Mouse (Mus musculus): ENCODE results near the gene 0610030E20Rik.

0610030E20Rik gene

DNA sequence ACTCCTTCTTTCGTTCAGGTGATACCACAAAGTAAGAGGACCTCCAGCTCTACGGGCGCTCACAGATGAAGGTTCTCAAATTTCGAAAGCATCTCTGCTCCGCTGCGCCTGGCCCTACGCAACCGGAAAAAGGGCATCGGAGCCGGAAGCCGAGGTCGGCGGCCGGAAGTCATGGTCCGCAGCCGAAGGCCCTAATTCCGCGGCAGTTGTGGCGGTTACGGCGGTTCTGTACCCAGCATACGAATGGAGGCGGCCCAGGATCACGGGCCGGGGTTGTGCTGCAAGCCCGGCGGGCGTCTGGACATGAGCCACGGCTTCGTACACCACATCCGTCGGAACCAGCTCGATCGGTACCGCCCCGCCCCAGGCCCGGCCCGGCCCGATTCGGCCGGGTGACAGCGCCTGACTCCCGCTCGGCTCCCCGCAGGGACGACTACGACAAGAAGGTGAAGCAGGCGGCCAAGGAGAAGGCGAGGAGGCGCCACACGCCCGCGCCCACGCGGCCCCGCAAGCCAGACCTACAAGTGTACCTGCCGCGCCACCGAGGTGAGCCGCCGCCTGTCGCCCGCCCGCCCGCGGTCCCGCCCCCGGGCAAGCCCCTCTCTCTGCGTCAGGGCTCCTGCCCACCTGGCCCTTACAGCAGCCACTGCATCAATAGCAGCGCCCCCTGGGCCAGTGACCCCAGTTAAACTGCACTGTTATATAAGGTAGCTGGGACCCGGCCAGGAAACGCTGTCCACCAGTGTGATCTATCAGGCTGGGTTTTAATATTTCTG, at the start of gene 0610030E20Rik:
Gene 0610030E20Rik (plus strand): TSS at position 152 of the 776 bp plus-strand sequence.
- DNase-seq (ENCODE audit: low read depth): no peak

GRCm38 (mm10) chr6:72297825-72298224, 49.3 kb upstream of the 0610030E20Rik start:
- DNase-seq (ENCODE audit: low read depth): no peak

- DNase-seq (ENCODE audit: low read depth): no peak
These were observed 44.7 kb upstream of the 0610030E20Rik start for GRCm38 (mm10) chr6:72302349-72302925.

GRCm38 (mm10) chr6:72303510-72303909, 43.6 kb upstream of the 0610030E20Rik start:
- no peak for DNase-seq (ENCODE audit: low read depth)

GRCm38 (mm10) chr6:72312198-72312597, 34.9 kb upstream of the 0610030E20Rik start:
- DNase-seq (ENCODE audit: low read depth): no peak

GRCm38 (mm10) chr6:72313124-72313867, 33.8 kb upstream of the 0610030E20Rik start:
- no peak for DNase-seq (ENCODE audit: low read depth)

- no peak for DNase-seq (ENCODE audit: low read depth)
These were observed 31.7 kb upstream of the 0610030E20Rik start for GRCm38 (mm10) chr6:72315384-72315783.

- DNase-seq (ENCODE audit: low read depth): no peak
These were observed 31.1 kb upstream of the 0610030E20Rik start for GRCm38 (mm10) chr6:72316044-72316443.

GRCm38 (mm10) chr6:72318440-72318839, 28.7 kb upstream of the 0610030E20Rik start:
- DNase-seq (ENCODE audit: low read depth): no peak

DNA sequence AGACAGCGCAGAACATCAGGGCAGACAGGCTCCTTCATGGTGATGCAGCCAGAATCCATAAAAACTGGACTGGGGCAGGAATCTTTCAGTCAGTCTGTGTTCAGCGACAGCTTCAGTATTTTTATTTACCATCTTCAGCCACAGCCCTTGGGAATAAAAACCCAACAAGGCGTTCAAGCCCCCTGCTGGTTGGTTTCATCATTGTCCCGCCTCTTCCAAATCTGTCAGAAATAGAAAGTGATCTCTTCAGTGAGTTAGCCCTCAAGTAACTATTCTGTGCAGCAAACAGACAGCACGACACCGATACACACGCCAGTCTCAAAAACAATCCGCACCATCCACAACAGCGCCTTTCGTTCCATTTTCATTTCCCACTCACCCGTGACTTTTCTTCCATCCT, 28.1 kb upstream of the 0610030E20Rik start:
- DNase-seq (ENCODE audit: low read depth): no peak

DNA sequence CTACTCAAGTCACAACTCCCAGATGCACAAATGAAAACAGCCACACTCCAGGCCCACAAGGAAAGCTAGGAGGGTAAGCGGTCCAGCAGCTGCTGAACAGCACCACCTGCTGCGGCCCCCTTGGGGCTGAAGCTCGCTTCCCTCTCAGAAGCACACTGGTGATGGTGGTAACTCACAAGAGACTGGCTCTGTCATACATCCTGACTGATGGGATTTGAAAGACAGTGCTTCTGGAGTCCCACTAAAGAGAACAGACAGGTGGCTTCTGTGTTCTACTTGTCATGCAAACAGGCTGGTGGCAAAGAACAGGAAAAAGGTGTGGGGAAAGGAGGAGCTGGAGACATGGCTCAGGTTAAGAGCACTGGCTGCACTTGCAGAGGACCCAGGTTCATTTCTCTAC, 24.2 kb upstream of the 0610030E20Rik start:
- no peak for DNase-seq (ENCODE audit: low read depth)

GRCm38 (mm10) chr6:72323786-72324508, 23.2 kb upstream of the 0610030E20Rik start:
- DNase-seq (ENCODE audit: low read depth): no peak

- no peak for DNase-seq (ENCODE audit: low read depth)
These were observed 20.8 kb upstream of the 0610030E20Rik start for GRCm38 (mm10) chr6:72326274-72326673.

- no peak for DNase-seq (ENCODE audit: low read depth)
These were observed 18.1 kb upstream of the 0610030E20Rik start for GRCm38 (mm10) chr6:72329019-72329418.

DNA sequence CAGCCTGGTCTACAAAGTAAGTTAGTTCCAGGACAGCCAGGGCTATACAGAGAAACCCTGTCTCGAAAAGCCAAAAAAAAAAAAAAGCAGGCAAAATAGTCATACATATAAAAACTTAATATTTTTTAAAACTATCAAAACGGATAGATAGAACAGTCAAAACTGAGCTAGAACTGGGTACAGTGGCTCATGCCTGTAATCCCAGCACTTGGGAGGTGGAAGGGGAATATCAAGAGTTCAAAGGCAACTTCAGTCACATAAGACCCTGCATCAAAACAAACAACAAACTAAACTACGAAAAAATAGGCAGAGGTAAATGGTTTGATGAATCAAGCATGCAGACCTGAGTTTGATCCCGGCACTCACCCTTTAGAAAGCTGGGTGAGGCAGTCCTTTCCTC, 17.0 kb upstream of the 0610030E20Rik start:
- no peak for DNase-seq (ENCODE audit: low read depth)

GRCm38 (mm10) chr6:72333111-72333510, 14.0 kb upstream of the 0610030E20Rik start:
- no peak for DNase-seq (ENCODE audit: low read depth)

DNA sequence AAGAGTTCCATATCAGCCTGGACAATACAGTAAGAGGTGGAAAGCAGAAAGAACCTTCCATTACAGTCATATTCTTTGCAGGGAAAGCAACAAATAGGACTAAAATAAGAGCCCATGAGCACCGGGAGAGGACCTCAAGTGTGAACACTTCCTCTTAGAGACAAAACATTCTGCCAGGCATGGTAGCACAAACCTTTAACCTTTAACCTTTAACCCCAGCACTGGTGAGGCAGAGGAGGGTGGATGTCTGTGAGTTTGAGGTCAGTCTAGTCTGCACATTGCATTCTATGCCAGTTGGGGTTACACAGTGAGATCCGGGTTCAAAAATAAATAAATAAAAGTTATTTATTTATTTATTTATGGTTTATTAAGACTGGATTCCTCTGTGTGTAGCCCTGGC, 6.6 kb upstream of the 0610030E20Rik start:
- DNase-seq (ENCODE audit: low read depth): no peak

DNA sequence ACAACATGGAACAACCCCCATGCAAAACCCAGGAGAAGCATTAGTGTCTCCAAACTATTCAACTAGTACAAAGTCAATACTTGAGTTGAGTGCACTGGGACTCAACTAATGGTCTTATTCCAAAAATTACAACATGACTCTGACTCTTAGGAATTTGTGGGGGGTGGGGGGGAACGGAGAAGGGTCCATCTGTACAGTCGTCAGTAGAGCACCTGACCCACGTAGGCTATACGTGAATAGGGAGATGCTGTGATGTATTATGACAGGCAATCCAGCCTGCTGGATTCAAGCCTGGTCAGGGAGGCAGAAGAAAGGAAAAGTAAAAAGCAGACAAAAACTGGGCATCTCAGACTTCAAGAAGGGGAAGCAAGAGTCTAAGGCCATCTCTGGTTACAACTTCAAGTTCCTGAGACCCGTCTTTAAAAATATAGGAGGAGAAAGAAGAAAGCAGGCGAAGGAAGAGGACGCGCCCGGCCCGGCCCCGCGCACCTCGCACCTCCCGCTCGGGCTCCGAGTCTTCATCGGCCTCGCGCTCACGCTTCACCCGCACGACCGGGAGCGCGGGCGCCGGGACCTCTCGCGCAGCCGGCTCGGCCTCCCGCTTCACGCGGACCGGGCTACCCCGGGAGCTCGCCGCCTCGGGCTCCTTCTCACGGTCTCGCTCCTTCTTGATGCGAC, 2.6 kb upstream of the 0610030E20Rik start:
- DNase-seq (ENCODE audit: low read depth): no peak

DNA sequence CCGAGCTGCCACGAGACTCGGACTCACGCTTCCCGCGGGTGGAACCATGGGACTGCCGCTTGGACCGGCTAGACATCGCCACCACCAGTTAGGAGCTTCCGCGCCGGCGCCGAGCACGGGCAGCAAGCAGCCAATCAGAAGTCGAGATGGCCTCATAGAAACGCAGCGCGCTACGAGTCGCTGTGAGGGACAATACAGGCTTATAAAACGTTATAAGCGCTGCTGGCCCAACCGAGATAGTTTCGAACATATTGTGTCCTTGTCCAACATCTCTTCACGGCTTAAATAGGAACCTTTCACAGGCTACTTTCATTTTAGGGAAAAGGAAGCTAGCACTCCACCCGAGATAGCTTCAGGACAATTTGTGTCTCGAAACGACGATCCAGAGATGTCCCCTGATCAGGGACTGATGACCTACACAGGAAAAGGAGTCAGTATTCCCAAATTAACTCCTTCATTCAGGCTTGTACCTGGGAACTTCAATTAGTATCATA, 2.0 kb upstream of the 0610030E20Rik start, which contains the start of gene Usp39:
Gene Usp39 (minus strand): TSS at position 111 of the 494 bp plus-strand sequence.
- peak; percentile 89 for DNase-seq (ENCODE audit: low read depth)

DNA sequence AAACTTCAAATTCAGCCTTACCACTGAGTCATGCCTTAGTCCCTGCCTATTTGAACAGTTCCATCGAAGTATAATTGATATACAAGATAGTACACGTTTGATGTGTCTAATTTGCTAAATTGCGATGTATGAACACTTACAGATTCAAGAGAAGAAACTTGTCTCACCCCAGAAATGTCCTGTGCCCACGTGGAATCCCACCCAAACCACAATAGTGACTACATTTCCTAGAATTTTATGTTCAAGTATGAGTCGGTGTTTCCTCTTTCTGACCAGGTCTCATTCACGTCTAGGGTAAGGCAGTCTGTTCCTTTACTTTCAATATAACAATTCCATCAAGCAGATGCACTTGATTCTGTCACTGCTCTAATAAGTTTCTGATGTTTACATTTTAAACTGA, 1.5 kb upstream of the 0610030E20Rik start:
- DNase-seq (ENCODE audit: low read depth): no peak

DNA sequence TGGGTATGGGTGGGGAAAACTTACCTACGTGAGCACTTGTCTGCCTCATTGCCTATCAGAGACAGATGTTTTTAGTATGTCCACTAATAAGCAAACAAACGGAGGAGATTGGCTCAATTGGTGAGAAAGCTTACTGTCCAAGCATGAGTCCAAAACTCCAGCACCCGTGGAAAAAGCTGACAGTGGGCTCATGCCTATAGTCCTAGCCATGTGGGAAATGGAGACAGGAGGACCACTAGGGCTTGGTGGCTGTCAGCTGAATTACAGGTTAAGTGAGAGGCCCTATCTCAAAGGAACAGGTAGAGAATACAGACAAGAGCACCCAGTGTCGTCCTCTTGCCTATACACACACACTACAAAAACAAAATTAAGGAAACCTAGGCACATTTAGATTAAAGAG, 856 bp upstream of the 0610030E20Rik start:
- DNase-seq (ENCODE audit: low read depth): no peak
